Mouse (Mus musculus) ES-E14 (cell line): Measurements from ENCODE around the gene Gm5426. TPM values are rescaled to one million over a fixed set of nuclear protein-coding genes. Genes with fewer than 3 reads are reported as not detected.

ENCODE experiments used
- DNase-seq: peaks from one replicate; pipeline ENCODE4 v3.0.0-alpha.2; 2013; ENCODE audit warnings: low read depth, low spot score
- H3K27ac ChIP-seq: 2 replicates; pipeline ENCODE4 v1.5.1; 2012; ENCODE audit warnings: low read depth, mild to moderate bottlenecking, low read length, moderate library complexity, mixed read lengths; ENCODE audit not compliant: poor library complexity, insufficient read depth, severe bottlenecking
- H3K36me3 ChIP-seq: 2 replicates; pipeline ENCODE4 v1.6.1; 2012; ENCODE audit warnings: mild to moderate bottlenecking, low read length, moderate library complexity, mixed read lengths; ENCODE audit not compliant: control insufficient read depth, poor library complexity, insufficient read depth, severe bottlenecking
- H3K4me1 ChIP-seq, 2 experiments: fragments of 150-350 bp in 1 of 2; sonication (generic) in 1 of 2; 2 replicates each; pipeline ENCODE4 v1.6.1; 2012; ENCODE audit warnings: low read length in 2 of 2, mild to moderate bottlenecking in 1 of 2, mixed read lengths in 1 of 2; ENCODE audit not compliant: control insufficient read depth in 2 of 2, insufficient read depth in 2 of 2, poor library complexity in 1 of 2
- H3K4me3 ChIP-seq, 2 experiments: fragments of 150-350 bp in 1 of 2; sonication (generic) in 1 of 2; 2 replicates each; pipeline ENCODE4 v1.5.1; 2012; ENCODE audit warnings: low read length in 2 of 2, low read depth in 1 of 2, mild to moderate bottlenecking in 1 of 2, mixed read lengths in 1 of 2; ENCODE audit not compliant: insufficient read depth in 1 of 2, poor library complexity in 1 of 2, severe bottlenecking in 1 of 2
- H3K9ac ChIP-seq: 2 replicates; pipeline ENCODE4 v1.6.1; 2012; ENCODE audit warnings: low read depth, mild to moderate bottlenecking, low read length, mixed read lengths; ENCODE audit not compliant: poor library complexity, insufficient read depth, severe bottlenecking
- H3K9me3 ChIP-seq: fragments of 150-350 bp; sonication (generic); 2 replicates; pipeline ENCODE4 v1.6.1; 2012; ENCODE audit warnings: low read depth, mild to moderate bottlenecking, low read length; ENCODE audit not compliant: control insufficient read depth, insufficient read depth
- CHD2 ChIP-seq: IDR thresholded peaks from 2 replicates; pipeline ENCODE4 v1.6.1; 2014; ENCODE audit warnings: mild to moderate bottlenecking, low read depth, low read length, inconsistent platforms
- HCFC1 ChIP-seq: IDR thresholded peaks from 2 replicates; pipeline ENCODE4 v1.6.1; 2012; ENCODE audit warnings: low read length, inconsistent platforms, borderline replicate concordance; ENCODE audit not compliant: insufficient read depth
- MAFK ChIP-seq: IDR thresholded peaks from 2 replicates; pipeline ENCODE4 v1.6.1; 2014; ENCODE audit warnings: mild to moderate bottlenecking, low read depth, low read length, inconsistent platforms; ENCODE audit not compliant: insufficient read depth
- ZC3H11A ChIP-seq: IDR thresholded peaks from 2 replicates; pipeline ENCODE4 v1.6.1; 2012; ENCODE audit warnings: low read depth, mild to moderate bottlenecking, inconsistent platforms, low read length, borderline replicate concordance
- ZNF384 ChIP-seq: IDR thresholded peaks from 2 replicates; pipeline ENCODE4 v1.6.1; 2012; ENCODE audit warnings: low read depth, low read length, inconsistent platforms
- in situ Hi-C, 2 experiments: fragments of 600-800 bp; cut with MboI; formaldehyde crosslinking; loops; one replicate each; pipeline ENCODE4 v1.15.1; 2025; ENCODE audit warnings: low sequenced_read_pairs in 2 of 2, inconsistent platforms in 1 of 2; ENCODE audit not compliant: unreplicated experiment in 2 of 2
- total RNA-seq: library from RNA; depleted of rRNA; stranded (reverse); fragments of 300-350 nt; gene quantifications from 2 replicates; pipeline ENCODE4 v1.2.3, GENCODE M21; 2012

The Gm5426 gene
- total RNA-seq, 1 experiment = not detected

- Histone ChIP-seq H3K36me3 (no peaks in the 10 kb centered on the region), H3K9me3 (no peaks in the 10 kb centered on the region), H3K9ac (no peak overlapping the region), H3K4me3 (no peak overlapping the region), H3K4me1 (0 out of 4 replicates have a peak, but pooled peaks cover 0 to 2% of the 10 kb centered on the region in 2 experiments), H3K27ac (no peak overlapping the region)
- in situ Hi-C loops = no loop called here
- TF ChIP-seq HCFC1 = no peak
- TF ChIP-seq ZNF384 = no peak
- no peak for TF ChIP-seq CHD2
- TF ChIP-seq MAFK = no peak
- TF ChIP-seq ZC3H11A = no peak
- no peak for DNase-seq
These were observed 15.0 kb upstream of the Gm5426 start for GRCm38 (mm10) chr10:96121249-96122010.

- Histone ChIP-seq H3K9ac (no peak overlapping the region), H3K4me3 (no peak overlapping the region), H3K27ac (no peak overlapping the region), H3K9me3 (no peaks in the 10 kb centered on the region), H3K36me3 (no peaks in the 10 kb centered on the region), H3K4me1 (no peaks in the 10 kb centered on the region)
- no peak for DNase-seq
- in situ Hi-C loops = no loop called here
- no peak for TF ChIP-seq CHD2
- TF ChIP-seq MAFK = no peak
- no peak for TF ChIP-seq ZC3H11A
- no peak for TF ChIP-seq HCFC1
- TF ChIP-seq ZNF384 = no peak
These were observed 12.5 kb upstream of the Gm5426 start for GRCm38 (mm10) chr10:96123885-96124284.

GRCm38 (mm10) chr10:96124290-96124689 is 12.1 kb upstream of the Gm5426 start:
- Histone ChIP-seq H3K9me3 (no peaks in the 10 kb centered on the region), H3K4me1 (no peaks in the 10 kb centered on the region), H3K27ac (no peak overlapping the region), H3K36me3 (no peaks in the 10 kb centered on the region), H3K4me3 (no peak overlapping the region), H3K9ac (no peak overlapping the region)
- DNase-seq = no peak
- in situ Hi-C loops = no loop called here
- TF ChIP-seq MAFK (no peak), CHD2 (no peak), HCFC1 (no peak), ZNF384 (no peak), ZC3H11A (no peak)

GRCm38 (mm10) chr10:96125771-96126454 is 10.5 kb upstream of the Gm5426 start:
- Histone ChIP-seq H3K9ac (no peak overlapping the region), H3K27ac (no peak overlapping the region), H3K9me3 (no peaks in the 10 kb centered on the region), H3K4me3 (no peak overlapping the region), H3K36me3 (no peaks in the 10 kb centered on the region), H3K4me1 (no peaks in the 10 kb centered on the region)
- in situ Hi-C loops = no loop called here
- no peak for DNase-seq
- no peak for TF ChIP-seq CHD2
- no peak for TF ChIP-seq MAFK
- TF ChIP-seq ZNF384 = no peak
